Mouse (Mus musculus) embryonic facial prominence, embryonic 10.5 days (tissue): ENCODE measurements around the gene Elmo1. TPM values are rescaled to one million over a fixed set of nuclear protein-coding genes. Genes with fewer than 3 reads are reported as not detected.

ENCODE experiments used
- DNase-seq: peaks from one replicate; pipeline ENCODE4 v3.0.0-alpha.2; 2017; ENCODE audit warnings: low spot score
- H3K27ac ChIP-seq: fragments of 300-500 bp; sonication (generic); replicated peaks from 2 replicates; pipeline ENCODE4 v1.5.1; 2016; ENCODE audit warnings: mild to moderate bottlenecking
- H3K27me3 ChIP-seq: fragments of 300-500 bp; sonication (generic); replicated peaks from 2 replicates; pipeline ENCODE4 v1.6.1; 2016; ENCODE audit warnings: low read depth, mild to moderate bottlenecking; ENCODE audit not compliant: poor library complexity, severe bottlenecking
- H3K36me3 ChIP-seq: fragments of 300-500 bp; sonication (generic); replicated peaks from 2 replicates; pipeline ENCODE4 v1.6.1; 2016; ENCODE audit warnings: mild to moderate bottlenecking, moderate library complexity
- H3K4me1 ChIP-seq: fragments of 300-500 bp; sonication (generic); 2 replicates; pipeline ENCODE4 v1.6.1; 2016
- H3K4me3 ChIP-seq: fragments of 300-500 bp; sonication (generic); 2 replicates; pipeline ENCODE4 v1.5.1; 2016; ENCODE audit warnings: mild to moderate bottlenecking, moderate library complexity
- H3K9me3 ChIP-seq: fragments of 300-500 bp; sonication (generic); 2 replicates; pipeline ENCODE4 v1.6.1; 2016; ENCODE audit warnings: mild to moderate bottlenecking
- WGBS: fragments of 180-500 bp; shearing (Covaris S2); methylation state at CpG from one replicate; pipeline ENCODE4 v1.1.7; 2016; 5-methylcytosine and 5-hydroxymethylcytosine counted together
- polyA plus RNA-seq: library from polyadenylated mRNA; unstranded; fragments of >200 nt; fragmentation: Nextera tagmentation; extraction: Ambion mirVana; gene quantifications from 2 replicates; pipeline ENCODE4 v1.2.1, GENCODE M21; 2016

Gene Elmo1
- polyA plus RNA-seq, 1 experiment from 2014 or later, result 9.0 TPM

- DNase-seq, result no peak
- Histone ChIP-seq H3K36me3 (no peaks in the 10 kb centered on the region), H3K9me3 (no peaks in the 10 kb centered on the region), H3K27me3 (no peaks in the 10 kb centered on the region), H3K4me1 (peaks cover 16% of the 10 kb centered on the region), H3K4me3 (no peak overlapping the region), H3K27ac (no peak overlapping the region)
- 93% methylated on average over 4 of the region's 4 CpGs for WGBS
Measured at GRCm38 (mm10) chr13:20474600-20474999, 384.2 kb downstream of the Elmo1 start.

- Histone ChIP-seq H3K9me3 (no peaks in the 10 kb centered on the region), H3K27me3 (no peaks in the 10 kb centered on the region), H3K4me1 (no peaks in the 10 kb centered on the region), H3K36me3 (no peaks in the 10 kb centered on the region), H3K27ac (no peak overlapping the region), H3K4me3 (no peak overlapping the region)
- WGBS, result 80% methylated on average over 1 of the region's 1 CpGs
- no peak for DNase-seq
Measured at GRCm38 (mm10) chr13:20481805-20482204, 391.4 kb downstream of the Elmo1 start.

- no peak for DNase-seq
- Histone ChIP-seq H3K4me1 (no peaks in the 10 kb centered on the region), H3K27me3 (no peaks in the 10 kb centered on the region), H3K4me3 (no peak overlapping the region), H3K27ac (no peak overlapping the region), H3K36me3 (no peaks in the 10 kb centered on the region), H3K9me3 (no peaks in the 10 kb centered on the region)
- WGBS, result 69% methylated on average over 3 of the region's 3 CpGs
Measured at GRCm38 (mm10) chr13:20489110-20489509, 398.7 kb downstream of the Elmo1 start.

GRCm38 (mm10) chr13:20489698-20490417, 399.5 kb downstream of the Elmo1 start:
- Histone ChIP-seq H3K4me3 (no peak overlapping the region), H3K36me3 (no peaks in the 10 kb centered on the region), H3K4me1 (no peaks in the 10 kb centered on the region), H3K9me3 (no peaks in the 10 kb centered on the region), H3K27me3 (no peaks in the 10 kb centered on the region), H3K27ac (no peak overlapping the region)
- DNase-seq, result no peak
- 86% methylated on average over 8 of the region's 8 CpGs for WGBS

DNA sequence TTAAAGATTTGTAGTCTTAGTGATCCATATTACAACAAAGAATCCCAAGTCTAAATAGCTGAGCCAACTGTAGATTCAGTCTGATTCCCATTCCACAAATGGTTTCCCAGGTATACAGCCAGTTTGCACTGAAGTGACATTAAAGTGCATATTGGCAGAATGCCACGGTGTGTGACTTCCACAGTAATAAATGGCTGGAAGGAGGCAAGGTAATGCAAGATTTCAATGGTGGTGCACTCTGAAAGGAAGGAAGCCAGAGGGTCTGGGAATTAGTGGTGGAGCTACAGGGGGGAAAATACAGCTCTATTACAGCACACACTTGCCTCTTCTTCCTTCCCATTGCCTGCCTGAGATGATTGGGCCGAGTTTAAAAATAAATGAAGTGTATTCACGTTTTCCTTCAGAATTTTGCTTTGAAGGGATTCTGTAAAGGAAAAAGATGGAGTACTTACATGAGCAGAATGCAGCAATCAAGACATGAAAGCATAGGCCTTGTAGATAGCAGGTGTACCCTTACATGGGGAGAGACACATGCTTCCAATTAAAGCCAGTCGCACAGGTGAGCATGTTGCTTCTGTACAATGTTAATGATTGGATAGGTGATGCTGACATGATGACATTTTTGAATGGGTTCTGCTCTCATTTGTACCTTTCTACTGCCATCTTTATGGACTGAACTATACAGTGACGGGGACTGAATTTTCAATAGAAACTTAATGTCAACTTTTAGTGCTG, 400.6 kb downstream of the Elmo1 start:
- H3K27ac ChIP-seq, result no peak overlapping the region
- no peaks in the 10 kb centered on the region for H3K9me3 ChIP-seq
- no peak overlapping the region for H3K4me3 ChIP-seq
- DNase-seq, result no peak
- WGBS, result 93% methylated on average over 5 of the region's 5 CpGs
- no peaks in the 10 kb centered on the region for H3K36me3 ChIP-seq
- no peaks in the 10 kb centered on the region for H3K27me3 ChIP-seq
- no peaks in the 10 kb centered on the region for H3K4me1 ChIP-seq

DNA sequence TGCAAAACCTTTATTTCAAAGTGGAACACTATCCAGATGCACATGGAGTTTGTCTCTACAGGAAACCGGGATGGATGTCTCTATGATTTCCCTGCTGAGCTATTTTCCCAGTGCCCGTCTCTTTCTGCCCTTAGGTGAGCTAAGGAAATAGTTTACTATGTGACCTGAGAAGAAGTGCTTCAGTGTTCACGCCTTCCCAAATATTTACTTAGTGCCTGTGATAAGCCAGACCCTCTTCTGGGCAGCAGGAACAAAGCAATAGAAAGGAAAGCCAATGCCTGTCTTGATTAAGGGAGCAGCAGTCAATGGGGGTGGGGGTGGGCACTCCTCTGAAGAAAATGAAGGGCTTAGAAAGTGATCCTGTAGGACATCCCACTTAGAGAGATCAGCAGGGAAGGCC, 401.3 kb downstream of the Elmo1 start:
- Histone ChIP-seq H3K4me3 (no peak overlapping the region), H3K36me3 (no peaks in the 10 kb centered on the region), H3K4me1 (no peaks in the 10 kb centered on the region), H3K9me3 (no peaks in the 10 kb centered on the region), H3K27me3 (no peaks in the 10 kb centered on the region), H3K27ac (no peak overlapping the region)
- WGBS, result 71% methylated on average over 3 of the region's 3 CpGs
- DNase-seq, result no peak

GRCm38 (mm10) chr13:20494047-20494739, 403.8 kb downstream of the Elmo1 start:
- no peaks in the 10 kb centered on the region for H3K27me3 ChIP-seq
- H3K4me1 ChIP-seq, result no peaks in the 10 kb centered on the region
- 82% methylated on average over 6 of the region's 6 CpGs for WGBS
- H3K27ac ChIP-seq, result no peak overlapping the region
- no peak overlapping the region for H3K4me3 ChIP-seq
- DNase-seq, result no peak
- no peaks in the 10 kb centered on the region for H3K9me3 ChIP-seq
- no peaks in the 10 kb centered on the region for H3K36me3 ChIP-seq

DNA sequence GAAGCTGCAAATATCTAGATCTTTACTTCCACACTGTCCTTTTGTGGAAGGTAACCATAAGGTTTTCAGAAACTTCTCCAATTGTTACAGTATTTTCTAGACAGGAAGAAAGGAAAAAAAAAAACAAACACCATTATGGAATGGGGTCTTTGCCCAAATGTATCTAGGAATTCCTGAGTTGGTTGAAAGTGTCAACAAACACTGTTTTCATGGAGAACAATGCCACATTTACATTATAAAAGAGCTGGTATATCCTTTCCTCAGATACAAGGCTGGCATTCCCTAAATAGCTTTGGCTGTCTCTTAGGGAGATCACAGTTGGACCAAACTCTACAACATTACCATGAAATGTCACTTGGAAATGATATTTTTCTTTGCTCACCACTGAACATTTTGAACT, 411.5 kb downstream of the Elmo1 start:
- DNase-seq, result no peak
- H3K27ac ChIP-seq, result no peak overlapping the region
- H3K36me3 ChIP-seq, result no peaks in the 10 kb centered on the region
- no peaks in the 10 kb centered on the region for H3K27me3 ChIP-seq
- no peak overlapping the region for H3K4me3 ChIP-seq
- no peaks in the 10 kb centered on the region for H3K4me1 ChIP-seq
- H3K9me3 ChIP-seq, result no peaks in the 10 kb centered on the region

DNA sequence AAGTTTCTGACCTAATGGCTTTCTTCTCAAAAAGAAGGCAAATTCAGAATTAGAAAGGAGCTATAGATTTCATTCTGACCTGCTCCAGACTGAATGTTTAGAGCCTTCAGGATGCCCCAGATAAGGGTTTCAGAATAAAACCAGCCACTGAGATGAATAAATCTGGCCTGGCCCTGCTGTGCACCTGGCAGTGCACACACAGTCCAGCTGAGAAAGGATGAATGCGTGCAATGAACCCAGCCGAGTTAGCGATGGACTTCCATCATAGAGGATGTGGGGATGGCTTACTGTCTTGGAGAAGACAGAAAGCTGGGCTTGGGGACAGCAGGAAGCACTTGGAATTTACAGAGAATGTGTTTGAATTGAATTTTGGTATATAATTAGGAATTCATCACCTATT, 413.0 kb downstream of the Elmo1 start:
- Histone ChIP-seq H3K4me3 (no peak overlapping the region), H3K27ac (no peak overlapping the region), H3K9me3 (no peaks in the 10 kb centered on the region), H3K27me3 (no peaks in the 10 kb centered on the region), H3K36me3 (no peaks in the 10 kb centered on the region), H3K4me1 (no peaks in the 10 kb centered on the region)
- DNase-seq, result no peak
- 90% methylated on average over 3 of the region's 3 CpGs for WGBS

GRCm38 (mm10) chr13:20507381-20508129, 417.2 kb downstream of the Elmo1 start:
- 71% methylated on average over 10 of the region's 10 CpGs for WGBS
- Histone ChIP-seq H3K27ac (no peak overlapping the region), H3K4me3 (no peak overlapping the region), H3K27me3 (no peaks in the 10 kb centered on the region), H3K9me3 (no peaks in the 10 kb centered on the region), H3K4me1 (no peaks in the 10 kb centered on the region), H3K36me3 (no peaks in the 10 kb centered on the region)
- no peak for DNase-seq

GRCm38 (mm10) chr13:20511026-20511425, 420.6 kb downstream of the Elmo1 start:
- Histone ChIP-seq H3K4me3 (no peak overlapping the region), H3K27me3 (no peaks in the 10 kb centered on the region), H3K4me1 (no peaks in the 10 kb centered on the region), H3K36me3 (no peaks in the 10 kb centered on the region), H3K27ac (no peak overlapping the region), H3K9me3 (no peaks in the 10 kb centered on the region)
- WGBS, result 94% methylated on average over 4 of the region's 4 CpGs
- no peak for DNase-seq
